Mouse (Mus musculus): Measurements from ENCODE around the gene Rapgef4. TPM values are rescaled to one million over a fixed set of nuclear protein-coding genes. Genes with fewer than 3 reads are reported as not detected.

Gene Rapgef4
- polyA plus RNA-seq, 1 experiment = 1.9 TPM

- no peak for DNase-seq (ENCODE audit: low spot score)
These were observed 197.5 kb downstream of the Rapgef4 start for GRCm38 (mm10) chr2:72178515-72178914.

GRCm38 (mm10) chr2:72179600-72180301, 198.7 kb downstream of the Rapgef4 start:
- DNase-seq (ENCODE audit: low spot score) = no peak

- no peak for DNase-seq (ENCODE audit: low spot score)
These were observed 200.4 kb downstream of the Rapgef4 start for GRCm38 (mm10) chr2:72181443-72181842.

- no peak for DNase-seq (ENCODE audit: low spot score)
These were observed 202.7 kb downstream of the Rapgef4 start for GRCm38 (mm10) chr2:72183751-72184150.

- DNase-seq (ENCODE audit: low spot score) = no peak
These were observed 215.3 kb downstream of the Rapgef4 start for GRCm38 (mm10) chr2:72196190-72196965.

- no peak for DNase-seq (ENCODE audit: low spot score)
These were observed 216.0 kb downstream of the Rapgef4 start for GRCm38 (mm10) chr2:72197026-72197425.

- no peak for DNase-seq (ENCODE audit: low spot score)
These were observed 218.4 kb downstream of the Rapgef4 start for GRCm38 (mm10) chr2:72199451-72199850.

GRCm38 (mm10) chr2:72201506-72201905, 220.5 kb downstream of the Rapgef4 start:
- no peak for DNase-seq (ENCODE audit: low spot score)

- DNase-seq (ENCODE audit: low spot score) = no peak
These were observed 221.2 kb downstream of the Rapgef4 start for GRCm38 (mm10) chr2:72202252-72202651.

- peak; percentile 29 for DNase-seq (ENCODE audit: low spot score)
These were observed 222.6 kb downstream of the Rapgef4 start for GRCm38 (mm10) chr2:72203609-72204008.

GRCm38 (mm10) chr2:72205869-72206268, 224.8 kb downstream of the Rapgef4 start:
- DNase-seq (ENCODE audit: low spot score) = no peak

GRCm38 (mm10) chr2:72206530-72207248, 225.6 kb downstream of the Rapgef4 start:
- no peak for DNase-seq (ENCODE audit: low spot score)

GRCm38 (mm10) chr2:72217336-72217735, 236.3 kb downstream of the Rapgef4 start:
- DNase-seq (ENCODE audit: low spot score) = no peak

- DNase-seq (ENCODE audit: low spot score) = no peak
These were observed 238.9 kb downstream of the Rapgef4 start for GRCm38 (mm10) chr2:72219921-72220320.

- no peak for DNase-seq (ENCODE audit: low spot score)
These were observed 240.2 kb downstream of the Rapgef4 start for GRCm38 (mm10) chr2:72221283-72221682.

- DNase-seq (ENCODE audit: low spot score) = no peak
These were observed 240.7 kb downstream of the Rapgef4 start for GRCm38 (mm10) chr2:72221706-72222105.

- no peak for DNase-seq (ENCODE audit: low spot score)
These were observed 241.2 kb downstream of the Rapgef4 start for GRCm38 (mm10) chr2:72222276-72222675.

GRCm38 (mm10) chr2:72222736-72223455, 241.9 kb downstream of the Rapgef4 start:
- no peak for DNase-seq (ENCODE audit: low spot score)

GRCm38 (mm10) chr2:72223479-72223878, 242.4 kb downstream of the Rapgef4 start:
- DNase-seq (ENCODE audit: low spot score) = no peak

- DNase-seq (ENCODE audit: low spot score) = no peak
These were observed 245.0 kb downstream of the Rapgef4 start for GRCm38 (mm10) chr2:72226006-72226405.

GRCm38 (mm10) chr2:72227416-72227815, 246.4 kb downstream of the Rapgef4 start:
- DNase-seq (ENCODE audit: low spot score) = no peak

- DNase-seq (ENCODE audit: low spot score) = no peak
These were observed 247.8 kb downstream of the Rapgef4 start for GRCm38 (mm10) chr2:72228881-72229280.

Measured in urinary bladder, adult 2 months (tissue).